Mouse (Mus musculus): ENCODE measurements around the gene Nebl. TPM values are rescaled to one million over a fixed set of nuclear protein-coding genes. Genes with fewer than 3 reads are reported as not detected.

Gene Nebl
- polyA plus RNA-seq, 1 experiment: 0.08 TPM

GRCm38 (mm10) chr2:17438317-17438716 lies 292.9 kb downstream of the Nebl start:
- Histone ChIP-seq H3K4me3 (no peak overlapping the region), H3K27me3 (ENCODE audit: control insufficient read depth, insufficient read depth, insufficient read length) (no peaks in the 10 kb centered on the region), H3K36me3 (ENCODE audit: control insufficient read depth, insufficient read depth) (no peaks in the 10 kb centered on the region), H3K4me2 (ENCODE audit: low read depth) (no peak overlapping the region), H3ac (ENCODE audit: control insufficient read depth, insufficient read length) (no peak overlapping the region), H3K79me2 (ENCODE audit: control insufficient read depth, insufficient read depth) (no peaks in the 10 kb centered on the region)
- TF ChIP-seq REST (IDR thresholded peaks at IDR 0.05; ENCODE audit: insufficient read depth, insufficient read length): no peak
- no peak for TF ChIP-seq E2F4 (IDR thresholded peaks at IDR 0.05; ENCODE audit: insufficient read depth)
- TF ChIP-seq TCF12 (IDR thresholded peaks at IDR 0.05; ENCODE audit: insufficient read depth, poor library complexity, severe bottlenecking): no peak
- no peak for TF ChIP-seq MYOD1 (IDR thresholded peaks at IDR 0.05; ENCODE audit: control insufficient read depth in 1 of 3, insufficient read length in 2 of 3, low read depth in 2 of 3)
- TF ChIP-seq MAX (IDR thresholded peaks at IDR 0.05; ENCODE audit: low read depth): no peak
- TF ChIP-seq SRF (IDR thresholded peaks at IDR 0.05; ENCODE audit: control insufficient read depth, insufficient read length, low read depth): no peak
- TF ChIP-seq POLR2A (IDR thresholded peaks at IDR 0.05; ENCODE audit: insufficient read length, low read depth): no peak
- no peak for TF ChIP-seq CEBPB (IDR thresholded peaks at IDR 0.05; ENCODE audit: insufficient read depth, poor library complexity, severe bottlenecking)
- no peak for TF ChIP-seq POLR2AphosphoS2 (IDR thresholded peaks at IDR 0.05; ENCODE audit: insufficient read length, low read depth)
- no peak for TF ChIP-seq TCF3 (IDR thresholded peaks at IDR 0.05; ENCODE audit: insufficient read length, low read depth)
- TF ChIP-seq USF1 (IDR thresholded peaks at IDR 0.05; ENCODE audit: low read depth): no peak
- TF ChIP-seq MYOG (IDR thresholded peaks at IDR 0.05; ENCODE audit: control insufficient read depth in 1 of 3, insufficient read depth in 1 of 3, insufficient read length in 2 of 3, low read depth in 2 of 3): no peak

DNA sequence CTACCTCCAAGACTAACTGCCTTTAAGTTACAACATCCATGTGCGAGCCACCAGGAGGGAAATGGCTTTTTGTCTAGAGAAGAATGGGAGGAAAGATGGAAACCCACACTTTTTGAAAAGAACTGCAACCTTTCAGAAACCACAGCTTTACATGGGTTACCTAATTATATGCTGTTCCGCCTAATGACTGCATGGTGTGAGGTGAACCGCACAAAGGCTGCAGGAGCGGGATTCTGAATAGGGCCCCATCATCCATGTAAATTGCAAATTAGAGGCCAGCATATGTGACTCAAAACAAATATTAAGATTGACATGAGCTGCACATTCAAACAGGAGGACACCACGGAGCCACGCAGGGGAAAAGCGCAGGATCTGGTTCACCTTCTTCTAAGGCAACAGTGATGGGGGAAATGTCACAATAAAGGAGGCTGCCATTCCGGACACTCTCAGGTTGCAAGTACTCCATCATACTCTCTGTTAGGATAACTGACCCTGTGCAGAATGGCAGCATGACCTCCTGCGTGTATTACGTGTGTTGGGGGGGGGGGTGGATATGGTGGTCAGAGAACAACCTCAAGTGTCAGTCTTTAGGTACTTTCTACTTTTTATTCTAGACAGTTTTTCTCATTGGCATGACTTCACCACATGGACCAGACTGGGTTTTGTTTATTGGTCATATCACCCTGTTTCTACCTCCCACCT lies 294.4 kb downstream of the Nebl start:
- Histone ChIP-seq H3K4me2 (ENCODE audit: low read depth) (no peak overlapping the region), H3K79me2 (ENCODE audit: control insufficient read depth, insufficient read depth) (no peaks in the 10 kb centered on the region), H3K27me3 (ENCODE audit: control insufficient read depth, insufficient read depth, insufficient read length) (no peaks in the 10 kb centered on the region), H3K4me3 (no peak overlapping the region), H3K36me3 (ENCODE audit: control insufficient read depth, insufficient read depth) (no peaks in the 10 kb centered on the region), H3ac (ENCODE audit: control insufficient read depth, insufficient read length) (no peak overlapping the region)
- no peak for TF ChIP-seq MAX (IDR thresholded peaks at IDR 0.05; ENCODE audit: low read depth)
- TF ChIP-seq SRF (IDR thresholded peaks at IDR 0.05; ENCODE audit: control insufficient read depth, insufficient read length, low read depth): no peak
- TF ChIP-seq E2F4 (IDR thresholded peaks at IDR 0.05; ENCODE audit: insufficient read depth): no peak
- no peak for TF ChIP-seq USF1 (IDR thresholded peaks at IDR 0.05; ENCODE audit: low read depth)
- TF ChIP-seq REST (IDR thresholded peaks at IDR 0.05; ENCODE audit: insufficient read depth, insufficient read length): no peak
- TF ChIP-seq POLR2A (IDR thresholded peaks at IDR 0.05; ENCODE audit: insufficient read length, low read depth): no peak

GRCm38 (mm10) chr2:17435217-17435616 lies 296.0 kb downstream of the Nebl start:
- Histone ChIP-seq H3K79me2 (ENCODE audit: control insufficient read depth, insufficient read depth) (no peaks in the 10 kb centered on the region), H3K4me3 (no peak overlapping the region), H3K36me3 (ENCODE audit: control insufficient read depth, insufficient read depth) (no peaks in the 10 kb centered on the region), H3K27me3 (ENCODE audit: control insufficient read depth, insufficient read depth, insufficient read length) (no peaks in the 10 kb centered on the region), H3K4me2 (ENCODE audit: low read depth) (no peak overlapping the region), H3ac (ENCODE audit: control insufficient read depth, insufficient read length) (no peak overlapping the region)
- TF ChIP-seq E2F4 (IDR thresholded peaks at IDR 0.05; ENCODE audit: insufficient read depth): no peak
- TF ChIP-seq MYOD1 (IDR thresholded peaks at IDR 0.05; ENCODE audit: control insufficient read depth in 1 of 3, insufficient read length in 2 of 3, low read depth in 2 of 3): no peak
- TF ChIP-seq POLR2AphosphoS2 (IDR thresholded peaks at IDR 0.05; ENCODE audit: insufficient read length, low read depth): no peak
- TF ChIP-seq MAX (IDR thresholded peaks at IDR 0.05; ENCODE audit: low read depth): no peak
- TF ChIP-seq USF1 (IDR thresholded peaks at IDR 0.05; ENCODE audit: low read depth): no peak
- TF ChIP-seq MYOG (IDR thresholded peaks at IDR 0.05; ENCODE audit: control insufficient read depth in 1 of 3, insufficient read depth in 1 of 3, insufficient read length in 2 of 3, low read depth in 2 of 3): no peak
- TF ChIP-seq CEBPB (IDR thresholded peaks at IDR 0.05; ENCODE audit: insufficient read depth, poor library complexity, severe bottlenecking): no peak
- no peak for TF ChIP-seq SRF (IDR thresholded peaks at IDR 0.05; ENCODE audit: control insufficient read depth, insufficient read length, low read depth)
- TF ChIP-seq POLR2A (IDR thresholded peaks at IDR 0.05; ENCODE audit: insufficient read length, low read depth): no peak
- TF ChIP-seq REST (IDR thresholded peaks at IDR 0.05; ENCODE audit: insufficient read depth, insufficient read length): no peak
- no peak for TF ChIP-seq TCF3 (IDR thresholded peaks at IDR 0.05; ENCODE audit: insufficient read length, low read depth)

GRCm38 (mm10) chr2:17429028-17429427 lies 302.2 kb downstream of the Nebl start:
- Histone ChIP-seq H3ac (ENCODE audit: control insufficient read depth, insufficient read length) (no peak overlapping the region), H3K79me2 (ENCODE audit: control insufficient read depth, insufficient read depth) (no peaks in the 10 kb centered on the region), H3K27me3 (ENCODE audit: control insufficient read depth, insufficient read depth, insufficient read length) (no peaks in the 10 kb centered on the region), H3K4me3 (no peak overlapping the region), H3K36me3 (ENCODE audit: control insufficient read depth, insufficient read depth) (no peaks in the 10 kb centered on the region), H3K4me2 (ENCODE audit: low read depth) (no peak overlapping the region)
- TF ChIP-seq CEBPB (IDR thresholded peaks at IDR 0.05; ENCODE audit: insufficient read depth, poor library complexity, severe bottlenecking) (no peak), MYOG (IDR thresholded peaks at IDR 0.05; ENCODE audit: control insufficient read depth in 1 of 3, insufficient read depth in 1 of 3, insufficient read length in 2 of 3, low read depth in 2 of 3) (no peak), USF1 (IDR thresholded peaks at IDR 0.05; ENCODE audit: low read depth) (no peak), REST (IDR thresholded peaks at IDR 0.05; ENCODE audit: insufficient read depth, insufficient read length) (no peak), TCF12 (IDR thresholded peaks at IDR 0.05; ENCODE audit: insufficient read depth, poor library complexity, severe bottlenecking) (no peak), TCF3 (IDR thresholded peaks at IDR 0.05; ENCODE audit: insufficient read length, low read depth) (no peak), POLR2AphosphoS2 (IDR thresholded peaks at IDR 0.05; ENCODE audit: insufficient read length, low read depth) (no peak), E2F4 (IDR thresholded peaks at IDR 0.05; ENCODE audit: insufficient read depth) (no peak), POLR2A (IDR thresholded peaks at IDR 0.05; ENCODE audit: insufficient read length, low read depth) (no peak), MAX (IDR thresholded peaks at IDR 0.05; ENCODE audit: low read depth) (no peak), SRF (IDR thresholded peaks at IDR 0.05; ENCODE audit: control insufficient read depth, insufficient read length, low read depth) (no peak), MYOD1 (IDR thresholded peaks at IDR 0.05; ENCODE audit: control insufficient read depth in 1 of 3, insufficient read length in 2 of 3, low read depth in 2 of 3) (no peak)

All from myocyte (in vitro differentiated cells).